Mouse (Mus musculus) layer of hippocampus, adult 9-11 months (tissue): ENCODE results near the gene Bag3.

ENCODE experiments used
- DNase-seq: peaks from one replicate; pipeline ENCODE4 v3.0.0; 2022

Bag3 gene

DNA sequence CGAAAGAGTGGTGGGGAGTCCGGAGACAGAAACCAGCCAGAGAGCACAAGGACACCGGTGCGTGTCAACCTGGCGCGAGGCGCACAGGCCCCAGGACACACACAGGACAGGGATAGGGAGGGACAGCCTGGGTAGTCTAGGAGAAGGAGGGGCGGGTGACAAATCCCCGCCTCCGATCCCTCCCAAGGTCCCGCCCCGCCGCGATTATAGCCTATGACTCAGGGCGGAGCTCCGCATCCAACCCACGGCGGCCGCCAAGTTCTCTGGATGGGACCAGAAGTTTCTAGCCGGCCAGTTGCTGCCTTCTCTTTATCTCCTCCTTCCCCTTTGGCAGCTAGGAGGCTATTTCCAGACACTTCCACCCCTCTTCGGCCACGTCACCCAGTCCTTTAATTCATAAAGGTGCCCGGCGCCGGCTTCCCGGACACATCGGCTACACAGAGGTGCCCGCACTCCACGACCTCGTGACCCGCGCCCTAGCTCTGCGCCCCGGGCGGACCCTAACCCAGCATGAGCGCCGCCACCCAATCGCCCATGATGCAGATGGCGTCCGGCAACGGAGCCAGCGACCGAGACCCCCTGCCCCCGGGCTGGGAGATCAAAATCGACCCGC is at the start of gene Bag3:
Gene Bag3 (plus strand): TSS at position 268 of the 613 bp plus-strand sequence.
- DNase-seq: peak; percentile 86

- DNase-seq: peak; percentile 66
Observed at GRCm38 (mm10) chr7:128474322-128474721, 49.1 kb upstream of the Bag3 start.

- no peak for DNase-seq
Observed at GRCm38 (mm10) chr7:128488986-128489385, 34.4 kb upstream of the Bag3 start.

- DNase-seq: no peak
Observed at GRCm38 (mm10) chr7:128494546-128494945, 28.9 kb upstream of the Bag3 start.

DNA sequence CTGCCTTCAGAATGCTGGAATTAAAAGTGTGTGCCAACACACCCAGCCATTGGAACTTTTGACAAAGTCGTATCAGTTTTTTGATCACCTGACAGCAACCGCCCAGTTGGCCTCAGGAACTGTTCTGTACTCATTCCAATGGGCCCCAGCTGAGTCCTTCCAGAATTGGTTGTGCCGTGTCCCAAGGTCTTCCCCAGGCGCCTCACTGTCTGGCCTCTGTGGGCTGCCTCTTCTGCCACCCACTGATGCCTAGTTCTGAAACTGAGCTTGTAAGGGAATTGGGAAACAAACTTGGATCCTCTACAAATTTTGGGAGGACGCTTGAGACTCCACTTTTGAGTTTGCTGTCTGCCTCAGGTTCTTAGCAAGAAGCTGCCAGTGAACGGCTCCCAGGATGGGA is 23.6 kb upstream of the Bag3 start:
- DNase-seq: no peak

GRCm38 (mm10) chr7:128504091-128504490 is 19.3 kb upstream of the Bag3 start:
- DNase-seq: peak; percentile 57

- DNase-seq: no peak
Observed at GRCm38 (mm10) chr7:128511936-128512335, 11.5 kb upstream of the Bag3 start.

GRCm38 (mm10) chr7:128513512-128513911 is 9.9 kb upstream of the Bag3 start:
- no peak for DNase-seq

DNA sequence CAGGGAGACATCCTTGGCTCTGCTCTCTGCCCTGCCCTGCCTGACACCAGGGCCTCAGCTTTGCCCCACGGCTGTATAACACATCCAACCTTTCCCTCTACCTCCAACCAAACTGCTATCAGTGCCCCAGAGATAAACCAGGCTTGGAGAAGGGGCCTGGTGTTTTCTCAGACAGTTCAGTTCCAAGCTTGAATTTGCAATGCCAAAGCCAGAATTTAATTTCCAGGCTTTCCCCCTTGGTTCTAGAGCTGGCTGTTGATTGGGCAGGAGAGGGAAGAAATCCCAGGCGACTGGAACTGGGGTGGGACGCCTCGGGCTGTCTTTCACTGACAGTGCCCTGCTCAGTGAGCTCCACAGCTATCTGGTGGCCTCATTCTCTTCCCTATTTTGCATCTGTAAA is 9.1 kb upstream of the Bag3 start:
- no peak for DNase-seq

GRCm38 (mm10) chr7:128516346-128516745 is 7.1 kb upstream of the Bag3 start:
- DNase-seq: no peak

- DNase-seq: peak; percentile 43
Observed at GRCm38 (mm10) chr7:128519316-128520050, 3.9 kb upstream of the Bag3 start.

DNA sequence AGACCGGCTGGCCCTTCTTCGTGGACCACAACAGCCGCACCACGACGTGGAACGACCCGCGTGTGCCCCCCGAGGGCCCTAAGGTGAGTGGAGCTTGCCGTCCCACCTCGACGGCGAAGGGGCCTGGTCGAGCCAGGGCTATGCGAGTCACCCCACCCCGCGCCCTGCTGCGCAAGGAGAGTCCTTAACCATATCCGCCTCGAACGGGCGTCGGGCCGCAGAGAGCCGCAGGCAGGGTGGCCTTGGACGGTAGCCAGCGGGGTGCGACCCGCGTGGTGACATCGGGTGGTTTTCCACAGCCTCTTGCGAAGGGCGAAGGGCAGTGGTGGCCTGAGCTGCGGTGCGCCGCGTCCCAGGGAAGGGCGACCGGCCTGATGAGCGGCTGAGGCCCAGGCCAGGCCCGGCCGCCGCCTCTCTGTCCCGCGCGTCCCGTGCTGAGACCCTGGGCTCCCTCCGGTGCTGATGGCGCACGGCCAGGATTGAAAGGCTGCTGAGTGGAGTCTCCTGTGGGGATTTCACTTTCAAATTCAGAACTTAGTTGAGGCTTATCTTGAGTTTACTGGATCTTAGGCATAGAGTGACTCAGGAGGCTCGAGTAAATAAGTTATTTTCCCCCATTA is 656 bp downstream of the Bag3 start:
- peak; percentile 30 for DNase-seq

GRCm38 (mm10) chr7:128524641-128525040 is 1.2 kb downstream of the Bag3 start:
- no peak for DNase-seq

GRCm38 (mm10) chr7:128526611-128527010 is 3.2 kb downstream of the Bag3 start:
- DNase-seq: no peak

- DNase-seq: no peak
Observed at GRCm38 (mm10) chr7:128528596-128528995, 5.2 kb downstream of the Bag3 start.

DNA sequence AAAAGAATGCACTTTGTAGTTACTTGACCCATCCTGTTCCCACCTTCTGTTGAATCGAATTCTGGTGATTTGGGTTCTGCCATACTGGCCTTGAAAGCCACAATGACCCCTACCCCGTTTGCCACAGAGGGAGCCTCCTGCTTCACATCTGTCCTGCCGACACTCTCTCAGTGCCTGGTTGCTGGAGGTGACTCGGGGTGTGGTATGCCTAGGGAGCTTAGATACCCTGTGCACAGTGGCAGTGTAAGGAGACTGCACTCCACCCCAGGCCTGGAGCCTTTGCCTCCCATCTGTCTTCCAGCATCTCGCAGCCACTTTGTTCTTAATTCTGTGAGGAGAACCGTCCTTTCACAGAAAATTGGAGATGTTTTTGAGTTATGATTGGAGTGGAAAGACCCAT is 5.7 kb downstream of the Bag3 start:
- DNase-seq: no peak

DNA sequence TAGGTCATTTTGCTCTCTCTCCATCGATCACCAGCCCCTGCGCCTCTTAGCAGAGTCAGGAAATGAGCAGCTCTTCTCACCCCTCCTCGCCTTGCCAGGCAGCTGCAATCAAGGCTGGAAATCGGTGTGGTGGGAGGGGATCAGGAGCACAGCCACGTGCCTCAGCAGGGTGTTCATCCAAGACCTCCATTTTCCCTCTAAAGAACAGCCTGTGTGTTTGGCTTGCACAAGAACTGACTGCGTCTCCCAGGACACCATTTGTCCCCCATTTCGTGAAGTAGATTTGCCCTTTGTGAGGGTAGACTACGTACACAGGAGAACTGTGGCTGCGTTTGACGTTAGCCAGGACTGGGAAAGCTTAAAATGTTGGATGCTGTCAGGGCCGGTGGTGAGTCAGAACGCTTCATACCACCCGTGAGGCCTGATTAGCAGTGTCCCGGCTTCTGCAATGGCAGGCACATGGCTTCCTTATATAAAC is 6.2 kb downstream of the Bag3 start:
- DNase-seq: peak; percentile 65

DNA sequence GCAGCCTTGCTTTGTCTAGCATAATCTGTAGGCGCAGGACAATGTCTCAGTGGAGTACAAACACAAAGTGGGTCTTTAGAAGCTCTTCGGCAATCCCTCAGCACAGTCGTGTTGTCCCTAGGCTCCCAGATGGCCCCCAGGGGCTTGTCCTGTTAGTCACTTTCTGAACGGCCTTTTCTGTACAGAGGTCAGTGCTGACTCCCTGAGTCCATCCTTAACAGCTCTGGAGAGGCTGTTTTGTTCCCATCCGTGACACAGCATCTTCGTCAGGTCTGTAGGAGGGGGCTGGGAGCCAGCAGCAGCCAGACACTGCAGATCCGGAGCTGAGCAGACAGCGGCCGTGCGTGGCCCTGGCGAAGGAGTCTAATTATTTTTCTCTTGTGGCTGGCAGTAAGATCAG is 7.6 kb downstream of the Bag3 start:
- peak; percentile 31 for DNase-seq

- DNase-seq: peak; percentile 45
Observed at GRCm38 (mm10) chr7:128531929-128532328, 8.5 kb downstream of the Bag3 start.

- DNase-seq: no peak
Observed at GRCm38 (mm10) chr7:128532441-128533166, 9.2 kb downstream of the Bag3 start.

- DNase-seq: no peak
Observed at GRCm38 (mm10) chr7:128534984-128535491, 11.6 kb downstream of the Bag3 start.

GRCm38 (mm10) chr7:128536074-128536473 is 12.7 kb downstream of the Bag3 start:
- no peak for DNase-seq

DNA sequence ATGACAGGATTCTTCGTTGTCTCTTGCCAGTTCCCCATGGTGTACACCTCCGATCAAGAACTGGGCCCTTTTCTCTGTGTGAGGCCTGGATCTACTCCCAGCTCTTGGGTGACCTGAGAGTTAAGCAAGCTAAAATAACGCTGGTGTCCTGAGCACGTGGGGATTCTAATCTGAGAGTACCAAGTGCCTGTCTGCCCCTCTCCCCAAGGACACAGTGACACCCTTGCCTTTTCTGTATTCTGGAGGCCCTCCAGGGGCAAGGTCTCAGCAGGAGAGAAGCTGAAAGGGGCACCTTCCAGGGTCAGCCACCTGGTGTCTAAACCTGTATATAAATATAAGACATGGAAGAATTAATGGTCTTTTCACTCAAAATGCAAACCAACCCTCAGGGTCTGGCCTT is 14.3 kb downstream of the Bag3 start:
- no peak for DNase-seq
